Mouse (Mus musculus): ENCODE measurements at regions not wholly inside any gene's neighbourhood (a gene's known extent, or its start where the extent isn't known, plus 50 kb on each side); places are given as distances from the start of the nearest gene placed in this dataset.

DNA sequence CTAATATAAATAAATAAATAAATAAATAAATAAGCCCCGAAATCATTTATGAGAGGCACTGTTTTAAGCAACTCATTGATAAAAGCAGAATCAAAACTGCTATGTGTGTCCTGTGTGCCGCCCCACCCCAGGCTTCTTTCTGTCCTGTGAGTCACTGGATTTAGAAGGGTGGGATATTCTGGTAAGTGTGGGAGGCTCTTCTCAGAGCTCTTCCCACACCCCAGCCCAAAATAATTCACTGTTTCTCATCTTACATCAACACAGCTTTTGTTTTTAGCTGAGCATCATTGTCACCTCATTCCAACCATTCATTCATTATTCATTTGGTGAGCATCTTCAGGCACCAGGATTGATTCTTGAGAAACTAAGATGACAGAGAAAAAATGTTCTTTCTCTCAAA lies 118.4 kb downstream of the Barx2 start:
- no peak for TF ChIP-seq CTCF (IDR thresholded peaks at IDR 0.05; ENCODE audit: borderline replicate concordance, control insufficient read depth, extremely low read depth, insufficient read depth, low read length, poor library complexity)
- TF ChIP-seq POLR2A (IDR thresholded peaks at IDR 0.05; ENCODE audit: control insufficient read depth, extremely low read depth, insufficient read depth, low read length, poor library complexity) = no peak
